Mouse (Mus musculus) hindbrain, embryonic 11.5 days (tissue): ENCODE data around the gene Arhgef16. TPM values are rescaled to one million over a fixed set of nuclear protein-coding genes. Genes with fewer than 3 reads are reported as not detected.

Source experiments
- ATAC-seq: fragments of 200-750 bp; cut with Nextera tagmentation; 2 replicates; pipeline ENCODE4 v1.8.0; 2017; ENCODE audit warnings: mild to moderate bottlenecking, moderate TSS enrichment, moderate library complexity; ENCODE audit not compliant: low FRiP score
- DNase-seq: peaks from one replicate; pipeline ENCODE4 v3.0.0-alpha.2; 2015; ENCODE audit warnings: low spot score
- H3K27ac ChIP-seq: fragments of 300-500 bp; sonication (generic); 2 replicates; pipeline ENCODE4 v1.5.1; 2014; ENCODE audit warnings: mild to moderate bottlenecking, low read depth, low read length
- H3K27me3 ChIP-seq: fragments of 300-500 bp; sonication (generic); 2 replicates; pipeline ENCODE4 v1.6.1; 2014; ENCODE audit warnings: mild to moderate bottlenecking, low read length, moderate library complexity, mixed read lengths; ENCODE audit not compliant: control insufficient read depth, insufficient read depth
- H3K36me3 ChIP-seq: fragments of 300-500 bp; sonication (generic); 2 replicates; pipeline ENCODE4 v1.6.1; 2014; ENCODE audit warnings: mild to moderate bottlenecking, low read length, moderate library complexity, mixed read lengths; ENCODE audit not compliant: control insufficient read depth, insufficient read depth
- H3K4me1 ChIP-seq: fragments of 300-500 bp; sonication (generic); replicated peaks from 2 replicates; pipeline ENCODE4 v1.6.1; 2014; ENCODE audit warnings: low read length, mixed read lengths; ENCODE audit not compliant: control insufficient read depth, insufficient read depth
- H3K4me2 ChIP-seq: fragments of 300-500 bp; sonication (generic); replicated peaks from 2 replicates; pipeline ENCODE4 v1.6.1; 2014; ENCODE audit warnings: mild to moderate bottlenecking, low read depth, low read length
- H3K4me3 ChIP-seq: fragments of 300-500 bp; sonication (generic); 2 replicates; pipeline ENCODE4 v1.5.1; 2014; ENCODE audit warnings: low read depth, low read length
- H3K9ac ChIP-seq: fragments of 300-500 bp; sonication (generic); 2 replicates; pipeline ENCODE4 v1.6.1; 2014; ENCODE audit warnings: low read depth, low read length
- H3K9me3 ChIP-seq: fragments of 300-500 bp; sonication (generic); 2 replicates; pipeline ENCODE4 v1.6.1; 2016; ENCODE audit warnings: low read length; ENCODE audit not compliant: control insufficient read depth
- WGBS: fragments of 180-500 bp; shearing (Covaris S2); extraction: QIAGEN DNeasy Blood & Tissue Kit; methylation state at CpG from one replicate; pipeline ENCODE4 v1.1.7; 2014; 5-methylcytosine and 5-hydroxymethylcytosine counted together
- polyA plus RNA-seq: library from polyadenylated mRNA; unstranded; fragments of >200 nt; fragmentation: Nextera tagmentation; extraction: Ambion mirVana; gene quantifications from 2 replicates; pipeline ENCODE4 v1.2.1, GENCODE M21; 2014

Arhgef16 gene
- polyA plus RNA-seq, 1 experiment from 2014 or later: 2.5 TPM

DNA sequence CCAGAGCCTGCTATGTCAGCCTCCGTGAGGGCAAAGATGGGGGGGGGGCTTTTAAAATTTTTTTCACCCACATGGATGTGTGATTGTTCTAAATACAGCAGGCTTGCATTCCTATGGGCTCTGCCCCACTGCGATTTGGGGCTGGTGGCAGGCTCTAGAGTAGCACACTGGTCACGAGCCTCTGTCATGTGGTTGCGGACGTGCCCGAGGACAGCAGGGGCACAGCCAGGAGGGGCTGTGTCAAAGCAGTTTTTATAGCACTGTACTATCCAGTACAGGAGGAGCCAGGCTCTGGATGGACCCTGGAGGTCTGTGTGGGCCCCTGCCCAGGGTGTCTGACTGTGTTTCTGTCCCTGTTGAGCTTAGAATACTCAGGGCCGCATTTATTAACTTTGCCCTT lies 28.5 kb upstream of the Arhgef16 start:
- Histone ChIP-seq H3K9ac (no peak overlapping the region), H3K27ac (no peak overlapping the region), H3K4me2 (no peak overlapping the region), H3K36me3 (no peaks in the 10 kb centered on the region), H3K9me3 (no peaks in the 10 kb centered on the region), H3K27me3 (peaks cover 2% of the 10 kb centered on the region), H3K4me1 (peaks cover 4% of the 10 kb centered on the region), H3K4me3 (no peak overlapping the region)
- ATAC-seq (no peak), DNase-seq (no peak)
- WGBS: 87% methylated on average over 7 of the region's 7 CpGs

DNA sequence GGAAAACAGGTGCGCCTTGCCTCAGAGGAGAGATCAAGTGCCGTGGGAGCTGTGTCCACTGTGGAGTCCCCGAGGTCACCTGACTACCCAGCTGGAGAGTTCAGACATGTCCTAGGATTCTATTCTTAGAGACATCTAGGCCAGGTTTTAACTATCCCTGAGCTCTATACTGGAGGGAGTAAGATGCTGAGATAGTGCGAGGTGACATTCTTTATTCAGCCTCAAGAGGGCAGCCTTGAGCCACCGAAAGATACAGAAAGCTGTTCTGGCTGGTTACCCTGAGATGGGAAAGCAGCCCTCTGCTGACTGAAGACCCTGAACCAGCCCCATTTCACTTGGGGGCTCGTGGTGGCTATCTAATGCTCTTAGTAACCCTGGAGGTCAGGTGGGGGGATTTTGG lies 27.4 kb upstream of the Arhgef16 start:
- DNase-seq: peak; percentile 91
- Histone ChIP-seq H3K9me3 (no peaks in the 10 kb centered on the region), H3K9ac (no peak overlapping the region), H3K4me3 (no peak overlapping the region), H3K4me2 (no peak overlapping the region), H3K4me1 (peaks cover 2% of the 10 kb centered on the region; the same call in 1 of the 2 replicates), H3K27ac (no peak overlapping the region), H3K36me3 (no peaks in the 10 kb centered on the region), H3K27me3 (peaks cover 2% of the 10 kb centered on the region)
- WGBS: 4% methylated on average over 6 of the region's 6 CpGs
- ATAC-seq: peak; percentile 76

DNA sequence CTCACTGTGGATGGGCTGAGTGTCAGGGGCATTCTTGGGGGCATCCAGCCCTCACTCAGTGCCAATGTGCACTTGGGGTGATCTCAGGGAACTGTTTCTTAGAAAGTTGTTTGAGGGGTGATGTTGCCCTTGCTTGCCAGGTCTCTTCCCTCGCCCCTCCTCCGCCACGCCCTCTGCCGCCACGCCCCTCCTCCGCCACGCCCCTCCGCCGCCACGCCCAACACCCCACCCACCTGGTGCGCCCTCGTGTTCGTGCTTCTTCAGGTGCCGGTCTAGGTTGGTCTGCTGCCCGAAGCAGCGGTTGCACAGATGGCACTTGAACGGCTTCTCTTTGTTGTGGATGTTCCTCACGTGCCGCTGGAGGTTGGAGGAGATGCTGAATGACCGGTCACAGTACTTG lies 27.0 kb upstream of the Arhgef16 start:
- no peaks in the 10 kb centered on the region for H3K9me3 ChIP-seq
- H3K27me3 ChIP-seq: peaks cover 2% of the 10 kb centered on the region
- H3K4me2 ChIP-seq: no peak overlapping the region
- no peaks in the 10 kb centered on the region for H3K36me3 ChIP-seq
- no peak for DNase-seq
- no peak overlapping the region for H3K9ac ChIP-seq
- no peak overlapping the region for H3K27ac ChIP-seq
- H3K4me1 ChIP-seq: peaks cover 2% of the 10 kb centered on the region; the same call in 1 of the 2 replicates
- no peak overlapping the region for H3K4me3 ChIP-seq
- 5% methylated on average over 14 of the region's 20 CpGs for WGBS
- ATAC-seq: peak; percentile 10; the same call in 1 of the 2 replicates

DNA sequence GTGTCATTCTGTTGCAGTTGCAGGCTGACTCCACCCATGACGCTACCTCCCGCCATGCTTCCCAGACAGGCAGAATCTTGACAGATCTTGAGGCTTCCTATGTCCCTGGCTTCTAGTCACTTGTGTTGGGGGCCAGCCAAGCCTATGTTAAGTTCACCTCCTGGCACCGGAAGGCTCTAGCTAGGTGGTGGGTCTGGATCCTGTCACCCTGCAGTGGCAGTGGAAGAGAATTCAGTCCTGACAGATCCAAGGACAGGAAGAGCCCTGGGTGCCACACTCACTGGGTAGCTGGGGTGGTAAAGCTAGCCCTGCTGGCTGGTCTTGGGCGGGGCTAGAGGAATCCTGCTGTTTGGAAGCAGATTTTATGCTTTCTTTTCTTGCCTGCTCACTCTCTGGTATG lies 23.9 kb upstream of the Arhgef16 start:
- Histone ChIP-seq H3K9ac (no peak overlapping the region), H3K27me3 (peaks cover 2% of the 10 kb centered on the region), H3K36me3 (no peaks in the 10 kb centered on the region), H3K4me1 (no peaks in the 10 kb centered on the region), H3K27ac (no peak overlapping the region), H3K4me2 (no peak overlapping the region), H3K9me3 (no peaks in the 10 kb centered on the region), H3K4me3 (no peak overlapping the region)
- 61% methylated on average over 4 of the region's 4 CpGs for whole genome bisulfite sequencing
- ATAC-seq: no peak
- DNase-seq: no peak

DNA sequence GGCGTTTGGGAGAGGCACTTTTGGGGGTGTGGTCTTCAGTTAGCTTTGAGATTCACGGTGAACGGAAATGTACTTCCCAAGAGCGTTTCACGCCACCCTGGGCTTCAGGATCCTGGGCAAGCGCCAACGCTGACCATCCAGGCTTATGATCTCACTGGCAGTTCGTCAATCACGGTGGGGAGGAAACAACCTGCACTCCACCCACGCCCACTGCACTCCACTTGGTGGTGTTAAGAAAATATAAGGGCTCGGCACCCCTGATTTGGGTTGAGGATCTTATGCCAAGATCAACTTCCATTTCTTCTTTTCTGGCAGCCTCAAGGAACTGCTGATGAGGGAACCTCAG lies 12.1 kb upstream of the Arhgef16 start:
- no peaks in the 10 kb centered on the region for H3K4me1 ChIP-seq
- WGBS: 82% methylated on average over 11 of the region's 11 CpGs
- no peaks in the 10 kb centered on the region for H3K36me3 ChIP-seq
- no peak overlapping the region for H3K4me3 ChIP-seq
- H3K4me2 ChIP-seq: no peak overlapping the region
- H3K9ac ChIP-seq: no peak overlapping the region
- no peaks in the 10 kb centered on the region for H3K27me3 ChIP-seq
- ATAC-seq: no peak
- no peaks in the 10 kb centered on the region for H3K9me3 ChIP-seq
- 0 out of 2 replicates have a peak overlapping the region, but pooled peaks have one; percentile 49 for H3K27ac ChIP-seq
- no peak for DNase-seq

DNA sequence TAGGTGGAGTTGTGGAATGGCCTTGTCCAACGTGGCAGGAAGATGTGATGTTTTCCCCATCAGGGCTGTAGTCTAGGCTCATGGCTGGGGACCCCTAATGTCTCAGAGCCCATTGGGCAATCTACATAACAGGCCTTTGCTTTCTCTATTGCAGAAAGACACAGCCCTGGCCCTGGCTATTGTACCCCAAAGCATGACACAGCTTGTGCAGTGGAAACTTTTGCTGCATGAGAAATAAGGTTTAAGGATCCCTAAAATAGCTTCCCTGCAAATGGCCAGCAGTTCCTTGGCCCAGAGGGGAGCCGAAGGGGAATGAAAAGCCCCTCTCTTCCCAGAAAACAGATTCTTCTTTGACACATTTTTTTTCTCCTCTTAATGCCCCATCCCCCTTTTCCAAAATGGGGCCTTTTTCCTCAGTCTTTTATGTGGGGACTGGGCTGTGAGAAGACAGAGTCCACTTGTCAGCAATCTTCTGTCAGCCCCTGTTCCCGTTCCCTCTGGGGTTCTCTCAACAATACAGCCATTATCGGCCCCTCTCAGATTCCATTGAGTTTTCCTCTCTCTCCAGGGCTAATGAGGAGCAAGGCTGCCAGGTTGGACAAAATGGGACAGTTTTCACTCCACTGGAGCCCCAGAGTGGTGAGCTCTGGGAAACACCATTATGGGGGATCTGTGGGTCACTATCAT lies 11.6 kb upstream of the Arhgef16 start:
- DNase-seq (no peak), ATAC-seq (no peak)
- 38% methylated on average over 4 of the region's 4 CpGs for WGBS
- Histone ChIP-seq H3K4me2 (no peak overlapping the region), H3K4me3 (no peak overlapping the region), H3K4me1 (no peaks in the 10 kb centered on the region), H3K36me3 (no peaks in the 10 kb centered on the region), H3K27me3 (no peaks in the 10 kb centered on the region), H3K9ac (no peak overlapping the region), H3K9me3 (no peaks in the 10 kb centered on the region), H3K27ac (peak overlapping the region; percentile 49; the same call in 1 of the 2 replicates)

DNA sequence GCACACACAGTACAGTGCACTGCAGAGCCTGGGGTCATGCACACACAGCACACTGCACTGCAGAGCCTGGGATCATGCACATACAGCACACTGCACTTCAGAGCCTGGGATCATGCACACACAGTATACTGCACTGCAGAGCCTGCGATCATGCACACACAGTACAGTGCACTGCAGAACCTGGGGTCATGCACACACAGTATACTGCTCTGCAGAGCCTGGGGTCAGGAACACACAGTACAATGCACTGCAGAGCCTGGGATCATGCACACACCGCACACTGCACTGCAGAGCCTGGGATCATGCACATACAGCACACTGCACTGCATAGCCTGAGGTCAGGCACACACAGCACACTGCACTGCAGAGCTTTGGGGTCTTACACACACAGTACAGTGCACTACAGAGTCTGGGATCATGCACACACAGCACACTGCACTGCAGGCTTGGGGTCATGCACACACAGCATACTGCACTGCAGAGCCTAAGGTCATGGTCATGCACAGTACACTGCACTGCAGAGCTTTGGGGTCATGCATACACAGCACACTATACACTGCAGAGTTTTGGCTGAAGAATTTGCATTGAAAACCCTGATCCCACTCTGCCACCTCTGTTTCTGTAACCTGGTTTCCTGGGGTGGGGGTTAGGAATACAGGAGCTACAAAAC lies 10.8 kb upstream of the Arhgef16 start:
- H3K4me2 ChIP-seq: no peak overlapping the region
- DNase-seq: no peak
- H3K27me3 ChIP-seq: no peaks in the 10 kb centered on the region
- H3K27ac ChIP-seq: peak overlapping the region; percentile 49
- no peak overlapping the region for H3K9ac ChIP-seq
- H3K4me3 ChIP-seq: no peak overlapping the region
- H3K4me1 ChIP-seq: no peaks in the 10 kb centered on the region
- no peaks in the 10 kb centered on the region for H3K36me3 ChIP-seq
- H3K9me3 ChIP-seq: no peaks in the 10 kb centered on the region
- ATAC-seq: no peak
- 88% methylated on average over 2 of the region's 2 CpGs for WGBS

DNA sequence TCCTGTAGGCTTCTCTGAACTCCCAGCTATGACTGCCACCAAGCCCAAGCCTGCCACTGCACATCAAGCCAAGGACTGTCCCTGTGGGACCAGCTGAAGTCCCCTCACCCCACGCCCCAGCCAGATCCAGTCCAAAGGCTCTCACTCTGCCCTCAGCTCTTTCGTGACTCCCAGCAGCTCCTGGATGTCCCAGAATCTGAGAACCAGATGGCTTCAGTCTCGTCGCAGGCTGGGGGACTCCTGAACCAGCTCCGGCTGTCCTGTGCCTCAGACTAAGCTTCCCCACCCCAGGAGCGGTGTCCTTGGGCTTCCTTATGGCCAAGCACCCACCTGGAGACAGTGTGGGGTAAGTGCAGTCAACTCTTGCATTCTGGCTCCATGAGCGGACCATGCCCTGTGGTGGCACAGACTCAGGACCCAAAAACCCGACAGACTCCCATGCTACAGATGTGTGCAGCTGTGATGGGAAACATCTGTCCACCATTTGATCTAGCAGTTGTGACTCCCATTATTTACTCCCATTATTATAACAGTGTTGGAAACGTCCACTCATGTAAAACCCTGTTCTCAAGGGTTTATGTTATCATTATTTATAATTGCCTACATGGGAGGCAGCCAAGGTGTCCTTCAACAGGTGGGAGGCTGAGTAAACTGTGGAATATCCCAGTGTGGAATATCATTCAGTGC lies 9.2 kb upstream of the Arhgef16 start:
- Histone ChIP-seq H3K27ac (no peak overlapping the region), H3K4me3 (no peak overlapping the region), H3K4me1 (no peaks in the 10 kb centered on the region), H3K9ac (no peak overlapping the region), H3K9me3 (no peaks in the 10 kb centered on the region), H3K27me3 (no peaks in the 10 kb centered on the region), H3K4me2 (no peak overlapping the region), H3K36me3 (no peaks in the 10 kb centered on the region)
- ATAC-seq (no peak), DNase-seq (no peak)
- WGBS: 77% methylated on average over 9 of the region's 9 CpGs
